ENCODE assay signal across 24 mouse cellular contexts in genomic region chr14:97101090-97101675, GRCm38 (mm10).
DNase-seq lines count a peak whose midpoint lies in the region; ATAC-seq lines count a peak whose summit lies in the region.
"Had no signal": no experiment of that assay in that cellular context is flagged by ENCODE, and none has a peak within 500 bp of the region (broad histone marks: within the 10 kb centered on the region; RNA-seq: fewer than 3 reads in every experiment).

No protein-coding gene starts in this region.

- H3K4me2 ChIP-seq in forebrain, embryonic 11.5 days (ENCODE audit: low read depth, low read length, severe bottlenecking), result no peak overlapping the region
- H3K4me2 ChIP-seq in forebrain, embryonic 14.5 days (ENCODE audit: low read length), result no peak overlapping the region
- H3K4me2 ChIP-seq in hindbrain, embryonic 14.5 days (replicated peaks), result no peak overlapping the region
- H3K4me2 ChIP-seq: embryonic facial prominence, embryonic 15.5 days; heart, embryonic 15.5 days; kidney, embryonic 15.5 days; limb, embryonic 15.5 days; liver, embryonic 15.5 days; midbrain, embryonic 12.5 days; stomach, embryonic 15.5 days had no signal

- H3K27ac ChIP-seq in forebrain, embryonic 11.5 days (ENCODE audit: low read depth, low read length), result no peak overlapping the region
- no peak overlapping the region for H3K27ac ChIP-seq in forebrain, embryonic 10.5 days
- H3K27ac ChIP-seq in forebrain, embryonic 14.5 days (ENCODE audit: low read depth, low read length), result no peak overlapping the region
- no peak overlapping the region; the same call in 1 of the 2 replicates for H3K27ac ChIP-seq in hindbrain, embryonic 14.5 days
- H3K27ac ChIP-seq: embryonic facial prominence, embryonic 15.5 days; heart, adult 2 months; heart, embryonic 15.5 days; kidney, embryonic 15.5 days; limb, embryonic 15.5 days; liver, embryonic 15.5 days; midbrain, embryonic 12.5 days; stomach, embryonic 15.5 days had no signal

- H3K4me1 ChIP-seq in forebrain, embryonic 11.5 days (replicated peaks; ENCODE audit: control insufficient read depth, insufficient read depth, low read length), result no peaks in the 10 kb centered on the region
- H3K4me1 ChIP-seq in forebrain, embryonic 10.5 days, result no peaks in the 10 kb centered on the region
- H3K4me1 ChIP-seq in forebrain, embryonic 14.5 days (ENCODE audit: control insufficient read depth, insufficient read depth, low read length), result peaks cover 3% of the 10 kb centered on the region; the same call in 1 of the 2 replicates
- no peaks in the 10 kb centered on the region; the same call in 1 of the 2 replicates for H3K4me1 ChIP-seq in hindbrain, embryonic 14.5 days (replicated peaks; ENCODE audit: control insufficient read depth, insufficient read depth, low read length)
- H3K4me1 ChIP-seq: embryonic facial prominence, embryonic 15.5 days; heart, embryonic 15.5 days; kidney, embryonic 15.5 days; limb, embryonic 15.5 days; liver, embryonic 15.5 days; stomach, embryonic 15.5 days had no signal

- H3K27me3 ChIP-seq in forebrain, embryonic 11.5 days (ENCODE audit: control insufficient read depth, insufficient read depth, low read length), result no peaks in the 10 kb centered on the region
- no peaks in the 10 kb centered on the region for H3K27me3 ChIP-seq in forebrain, embryonic 10.5 days (ENCODE audit: poor library complexity, severe bottlenecking)
- H3K27me3 ChIP-seq in forebrain, embryonic 14.5 days (replicated peaks; ENCODE audit: control insufficient read depth, insufficient read depth, low read length), result no peaks in the 10 kb centered on the region
- no peaks in the 10 kb centered on the region for H3K27me3 ChIP-seq in hindbrain, embryonic 14.5 days (ENCODE audit: control insufficient read depth, insufficient read depth, low read length)
- H3K27me3 ChIP-seq: CH12.LX; embryonic facial prominence, embryonic 15.5 days; heart, embryonic 15.5 days; kidney, embryonic 15.5 days; limb, embryonic 15.5 days; liver, embryonic 15.5 days; midbrain, embryonic 12.5 days; stomach, embryonic 15.5 days had no signal

- WGBS in forebrain, embryonic 11.5 days, result 51% methylated on average over 4 of the region's 4 CpGs
- 73% methylated on average over 4 of the region's 4 CpGs for WGBS in forebrain, embryonic 10.5 days
- 12% methylated on average over 4 of the region's 4 CpGs for WGBS in forebrain, embryonic 14.5 days
- WGBS in hindbrain, embryonic 14.5 days, result 46% methylated on average over 4 of the region's 4 CpGs

- no peaks in the 10 kb centered on the region for H3K36me3 ChIP-seq in forebrain, embryonic 11.5 days (ENCODE audit: control insufficient read depth, insufficient read depth, low read length)
- H3K36me3 ChIP-seq in forebrain, embryonic 10.5 days (replicated peaks), result no peaks in the 10 kb centered on the region
- no peaks in the 10 kb centered on the region for H3K36me3 ChIP-seq in forebrain, embryonic 14.5 days (ENCODE audit: control insufficient read depth, insufficient read depth, low read length)
- H3K36me3 ChIP-seq in hindbrain, embryonic 14.5 days (replicated peaks; ENCODE audit: control insufficient read depth, insufficient read depth), result no peaks in the 10 kb centered on the region
- H3K36me3 ChIP-seq: embryonic facial prominence, embryonic 15.5 days; heart, embryonic 15.5 days; kidney, embryonic 15.5 days; limb, embryonic 15.5 days; liver, embryonic 15.5 days; midbrain, embryonic 12.5 days; stomach, embryonic 15.5 days had no signal

- H3K4me3 ChIP-seq in forebrain, embryonic 11.5 days (ENCODE audit: low read depth, low read length), result no peak overlapping the region
- no peak overlapping the region for H3K4me3 ChIP-seq in forebrain, embryonic 10.5 days
- no peak overlapping the region for H3K4me3 ChIP-seq in forebrain, embryonic 14.5 days (ENCODE audit: low read depth, low read length)
- H3K4me3 ChIP-seq in hindbrain, embryonic 14.5 days (replicated peaks; ENCODE audit: low read length), result no peak overlapping the region
- H3K4me3 ChIP-seq: embryonic facial prominence, embryonic 15.5 days; heart, adult 2 months; heart, embryonic 15.5 days; kidney, embryonic 15.5 days; limb, embryonic 15.5 days; liver, embryonic 15.5 days; midbrain, embryonic 12.5 days; myocyte; stomach, embryonic 15.5 days had no signal

- peak; percentile 79 for ATAC-seq in forebrain, embryonic 11.5 days (replicated peaks; ENCODE audit: low FRiP score)
- ATAC-seq in forebrain, embryonic 14.5 days, result peak; percentile 95
- ATAC-seq in hindbrain, embryonic 14.5 days (ENCODE audit: low FRiP score), result no peak
- ATAC-seq: intestine, embryonic 16.5 days had no signal

- H3K9ac ChIP-seq in forebrain, embryonic 11.5 days (ENCODE audit: low read length), result no peak overlapping the region
- H3K9ac ChIP-seq in forebrain, embryonic 14.5 days (ENCODE audit: low read length), result no peak overlapping the region
- H3K9ac ChIP-seq in hindbrain, embryonic 14.5 days, result no peak overlapping the region
- H3K9ac ChIP-seq: embryonic facial prominence, embryonic 15.5 days; heart, embryonic 15.5 days; kidney, embryonic 15.5 days; limb, embryonic 15.5 days; liver, embryonic 15.5 days; midbrain, embryonic 12.5 days; stomach, embryonic 15.5 days had no signal

- DNase-seq in forebrain, embryonic 11.5 days (ENCODE audit: low spot score), result no peak
- no peak for DNase-seq in forebrain, embryonic 10.5 days (ENCODE audit: extremely low spot score, low spot score)
- peak; percentile 62 for DNase-seq in Muller cell, postnatal 12 days (ENCODE audit: inconsistent ontology term)
- peak; percentile 84 for DNase-seq in forebrain, embryonic 14.5 days (ENCODE audit: low spot score)
- DNase-seq in hindbrain, embryonic 14.5 days (ENCODE audit: low spot score), result peak; percentile 26
- DNase-seq in gastrocnemius, adult 8-10 months (ENCODE audit: low spot score in 2 of 2), result no peak
- DNase-seq in layer of hippocampus, postnatal 10 days (ENCODE audit: low spot score in 2 of 2), result no peak
- DNase-seq in cerebellum, adult 11-12 months, result no peak
- DNase-seq: adrenal gland, postnatal 25 days; cerebellum, adult 9-11 months; gastrocnemius, postnatal 10 days; heart, adult 2 months; right cerebral cortex, postnatal 14 days; thymus, adult 18-20 months had no signal

- H3K9me3 ChIP-seq in forebrain, embryonic 11.5 days (ENCODE audit: control insufficient read depth, low read length), result no peaks in the 10 kb centered on the region
- H3K9me3 ChIP-seq in forebrain, embryonic 10.5 days, result no peaks in the 10 kb centered on the region
- H3K9me3 ChIP-seq in forebrain, embryonic 14.5 days (replicated peaks; ENCODE audit: control insufficient read depth, low read length), result no peaks in the 10 kb centered on the region
- no peaks in the 10 kb centered on the region for H3K9me3 ChIP-seq in hindbrain, embryonic 14.5 days (ENCODE audit: control insufficient read depth, low read length)
- H3K9me3 ChIP-seq: embryonic facial prominence, embryonic 15.5 days; heart, embryonic 15.5 days; kidney, embryonic 15.5 days; limb, embryonic 15.5 days; liver, embryonic 15.5 days; midbrain, embryonic 12.5 days; stomach, embryonic 15.5 days had no signal

Comparison
In these comparisons a context has a peak if more than half of its experiments do, and no peak if none do; other contexts are left out.
1. DNase-seq: peak in Muller cell, postnatal 12 days (single experiment), forebrain, embryonic 14.5 days (single experiment) and hindbrain, embryonic 14.5 days (single experiment); none in forebrain, embryonic 11.5 days (single experiment), forebrain, embryonic 10.5 days (single experiment), gastrocnemius, adult 8-10 months (0 of 2), layer of hippocampus, postnatal 10 days (0 of 2) and cerebellum, adult 11-12 months (single experiment).